Mouse (Mus musculus) bone marrow macrophage, adult 2 months (primary cell): Measurements from ENCODE around the gene Chd6.

Source experiments
- CTCF ChIP-seq: IDR thresholded peaks from 2 replicates; pipeline ENCODE4 v1.5.1; 2012; ENCODE audit warnings: low read depth, mild to moderate bottlenecking, low read length, moderate library complexity
- POLR2A ChIP-seq: IDR thresholded peaks from 2 replicates; pipeline ENCODE4 v1.6.1; 2012; ENCODE audit warnings: mild to moderate bottlenecking, low read depth, low read length, borderline replicate concordance

DNA sequence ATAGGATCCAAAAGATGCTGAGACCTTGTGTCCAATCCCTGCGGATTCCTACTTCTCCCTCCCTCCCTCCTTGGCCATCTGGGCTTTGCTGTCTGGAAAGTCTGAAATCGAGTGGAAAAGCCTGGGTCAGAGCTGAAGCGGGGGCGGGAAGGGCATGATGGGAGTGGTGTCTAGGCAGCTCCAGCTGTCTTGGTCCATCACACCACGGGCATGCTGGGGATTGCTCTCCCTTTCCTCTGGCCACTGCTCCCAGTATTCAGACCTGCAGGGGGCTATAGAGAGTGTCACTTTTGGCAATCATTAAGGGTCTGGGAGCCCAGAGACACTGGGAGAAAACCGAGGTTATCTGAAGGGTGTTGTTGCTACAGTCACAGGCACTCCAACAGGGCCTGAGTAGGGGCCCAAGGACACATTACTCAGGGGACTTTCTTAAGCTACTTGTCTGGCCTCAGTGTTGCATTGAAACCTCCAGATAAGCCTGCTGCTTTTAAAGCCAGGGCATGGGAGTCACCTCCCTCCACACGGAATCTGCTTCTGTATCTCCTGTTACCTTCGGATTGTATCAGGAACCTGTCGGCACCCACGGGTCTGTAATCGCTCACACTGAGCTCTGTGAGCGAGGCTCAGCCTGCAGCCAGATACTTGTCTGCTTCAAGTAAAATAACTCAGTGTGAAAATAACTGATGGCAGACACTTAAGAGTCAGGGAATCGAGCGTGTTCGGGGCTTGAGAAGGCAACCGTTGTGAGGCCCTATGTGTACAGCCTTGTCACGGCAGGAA lies 167.8 kb downstream of the Chd6 start:
- no peak for TF ChIP-seq POLR2A
- TF ChIP-seq CTCF, result no peak
